Mouse (Mus musculus): ENCODE measurements around the gene Fam110a. TPM values are rescaled to one million over a fixed set of nuclear protein-coding genes. Genes with fewer than 3 reads are reported as not detected.
A peak's percentile ranks its signal among the peaks of the same experiment; 100 is the strongest.

Gene Fam110a
- polyA plus RNA-seq, 1 experiment from 2014 or later = 85.6 TPM

DNA sequence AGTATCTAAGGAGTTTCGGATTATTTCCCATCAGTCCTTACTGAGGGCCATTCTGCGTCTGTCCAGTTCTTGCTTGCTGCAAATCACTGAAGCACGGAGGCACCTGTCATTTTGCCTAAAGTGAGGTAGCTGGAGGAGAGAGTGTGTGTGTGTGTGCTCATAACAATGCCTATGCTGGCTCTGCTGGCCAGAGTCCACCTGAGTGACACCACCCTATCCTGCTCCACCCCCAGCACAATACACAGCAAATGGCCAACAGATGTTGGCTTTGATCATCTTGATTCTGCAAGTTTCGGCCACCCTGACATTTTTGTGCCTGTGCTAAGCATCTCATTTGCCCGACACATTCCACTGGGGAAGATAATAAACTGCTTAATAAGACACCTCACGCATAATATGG, 1.5 kb downstream of the Fam110a start:
- Histone ChIP-seq H3K27me3 (ENCODE audit: control insufficient read depth, insufficient read depth, low read length) (no peaks in the 10 kb centered on the region), H3K27ac (ENCODE audit: low read depth, low read length) (no peak overlapping the region), H3K9me3 (ENCODE audit: control insufficient read depth, low read length) (no peaks in the 10 kb centered on the region), H3K36me3 (ENCODE audit: control insufficient read depth, insufficient read depth, low read length) (no peaks in the 10 kb centered on the region), H3K4me2 (ENCODE audit: low read depth, low read length, severe bottlenecking) (peak overlapping the region; percentile 69), H3K4me1 (replicated peaks; ENCODE audit: control insufficient read depth, insufficient read depth, low read length) (peaks cover 16% of the 10 kb centered on the region; the same call in 1 of the 2 replicates), H3K9ac (ENCODE audit: low read length) (no peak overlapping the region; the same call in 1 of the 2 replicates), H3K4me3 (ENCODE audit: low read depth, low read length) (peak overlapping the region; percentile 81; the same call in 1 of the 2 replicates)
- ATAC-seq (replicated peaks; ENCODE audit: low FRiP score) (no peak), DNase-seq (ENCODE audit: low spot score) (no peak)
- WGBS = 78% methylated on average over 6 of the region's 6 CpGs

DNA sequence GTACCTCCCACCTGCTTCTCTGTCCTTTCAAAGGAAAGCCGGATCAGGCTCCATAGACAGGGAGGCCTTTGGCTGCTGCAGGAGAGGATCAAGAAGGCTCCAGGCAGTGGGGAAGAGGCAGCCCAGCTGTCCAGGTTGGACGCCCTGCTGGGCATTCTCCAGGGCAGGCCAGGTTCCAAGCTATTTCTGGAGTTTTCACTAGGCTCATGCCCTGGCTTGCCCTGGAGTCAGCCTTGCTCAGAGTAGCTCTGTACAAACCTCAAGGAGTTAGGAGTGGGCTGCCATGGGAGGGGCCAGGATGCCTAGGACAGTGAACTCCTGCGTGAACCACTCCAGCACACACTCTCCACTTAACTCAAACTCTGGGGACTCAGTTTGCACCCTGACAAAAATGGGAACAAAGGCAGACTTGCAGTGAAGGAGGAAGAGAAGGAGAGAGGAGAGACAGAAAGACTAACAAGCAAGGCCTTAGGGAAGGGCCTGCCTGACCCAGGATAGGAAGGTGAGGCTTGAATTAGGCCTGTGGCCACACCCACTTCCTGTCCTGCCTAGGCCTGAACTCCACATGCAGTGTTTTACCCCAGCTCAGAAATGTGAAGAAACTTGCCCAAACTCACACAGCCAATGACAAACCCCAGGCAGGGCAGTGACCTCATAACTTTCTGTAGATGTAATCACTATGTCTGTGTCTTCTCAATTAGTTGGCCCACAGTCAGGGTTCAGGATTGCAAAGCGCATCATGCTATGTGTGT, 2.2 kb downstream of the Fam110a start:
- no peak overlapping the region for H3K27ac ChIP-seq (ENCODE audit: low read depth, low read length)
- H3K36me3 ChIP-seq (ENCODE audit: control insufficient read depth, insufficient read depth, low read length) = no peaks in the 10 kb centered on the region
- peaks cover 16% of the 10 kb centered on the region; the same call in 1 of the 2 replicates for H3K4me1 ChIP-seq (replicated peaks; ENCODE audit: control insufficient read depth, insufficient read depth, low read length)
- no peak overlapping the region for H3K9ac ChIP-seq (ENCODE audit: low read length)
- no peak overlapping the region for H3K4me3 ChIP-seq (ENCODE audit: low read depth, low read length)
- no peaks in the 10 kb centered on the region for H3K9me3 ChIP-seq (ENCODE audit: control insufficient read depth, low read length)
- no peak for DNase-seq (ENCODE audit: low spot score)
- no peaks in the 10 kb centered on the region; the same call in 1 of the 2 replicates for H3K27me3 ChIP-seq (ENCODE audit: control insufficient read depth, insufficient read depth, low read length)
- 79% methylated on average over 4 of the region's 4 CpGs for WGBS
- peak overlapping the region; percentile 69; the same call in 1 of the 2 replicates for H3K4me2 ChIP-seq (ENCODE audit: low read depth, low read length, severe bottlenecking)
- no peak for ATAC-seq (replicated peaks; ENCODE audit: low FRiP score)

DNA sequence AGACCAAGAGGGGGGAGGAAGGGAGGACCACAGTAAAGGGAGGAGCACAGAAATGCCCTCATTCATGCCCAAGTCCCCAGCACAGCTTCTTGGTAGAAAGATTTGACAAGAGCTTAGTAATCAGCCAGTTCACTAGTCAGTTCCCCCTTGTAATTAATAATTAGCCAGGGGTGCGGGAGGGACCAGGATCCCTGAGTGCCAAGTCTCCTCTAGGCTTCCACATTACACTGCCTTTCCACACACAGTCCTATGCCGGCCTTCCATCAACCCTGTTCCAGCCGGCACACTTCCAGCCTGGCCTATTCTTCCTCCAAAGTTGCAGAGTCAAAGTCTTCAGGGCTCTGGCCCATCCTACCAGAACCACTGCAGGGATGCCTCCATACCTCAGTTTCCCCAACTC, 4.0 kb downstream of the Fam110a start:
- Histone ChIP-seq H3K4me2 (ENCODE audit: low read depth, low read length, severe bottlenecking) (no peak overlapping the region), H3K9ac (ENCODE audit: low read length) (no peak overlapping the region; the same call in 1 of the 2 replicates), H3K36me3 (ENCODE audit: control insufficient read depth, insufficient read depth, low read length) (no peaks in the 10 kb centered on the region), H3K27ac (ENCODE audit: low read depth, low read length) (no peak overlapping the region), H3K9me3 (ENCODE audit: control insufficient read depth, low read length) (no peaks in the 10 kb centered on the region), H3K27me3 (ENCODE audit: control insufficient read depth, insufficient read depth, low read length) (no peaks in the 10 kb centered on the region; the same call in 1 of the 2 replicates), H3K4me3 (ENCODE audit: low read depth, low read length) (no peak overlapping the region), H3K4me1 (replicated peaks; ENCODE audit: control insufficient read depth, insufficient read depth, low read length) (peaks cover 28% of the 10 kb centered on the region)
- DNase-seq (ENCODE audit: low spot score) (no peak), ATAC-seq (replicated peaks; ENCODE audit: low FRiP score) (no peak)
- WGBS = 95% methylated on average over 3 of the region's 3 CpGs

DNA sequence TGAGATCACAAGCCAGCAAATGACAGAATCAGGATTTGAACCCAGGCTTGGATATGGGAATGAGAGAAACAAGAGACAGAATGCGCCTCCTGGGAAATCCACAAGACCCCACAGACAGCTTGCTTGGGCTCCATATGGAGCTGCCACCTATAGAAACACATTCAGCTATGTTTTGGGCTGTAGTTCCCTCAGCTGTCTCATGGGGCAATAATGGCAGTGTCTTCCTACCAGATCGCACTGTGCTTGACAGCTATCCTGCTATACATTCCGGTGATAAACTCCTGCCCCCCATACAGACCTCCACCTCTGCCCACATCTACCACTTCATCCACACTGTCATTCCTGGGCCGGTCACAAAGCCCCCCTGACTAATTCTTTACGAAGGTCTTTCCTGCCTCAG, 4.7 kb downstream of the Fam110a start:
- DNase-seq (ENCODE audit: low spot score) = no peak
- ATAC-seq (replicated peaks; ENCODE audit: low FRiP score) = no peak
- Histone ChIP-seq H3K27ac (ENCODE audit: low read depth, low read length) (no peak overlapping the region), H3K4me2 (ENCODE audit: low read depth, low read length, severe bottlenecking) (no peak overlapping the region), H3K4me1 (replicated peaks; ENCODE audit: control insufficient read depth, insufficient read depth, low read length) (peaks cover 29% of the 10 kb centered on the region), H3K36me3 (ENCODE audit: control insufficient read depth, insufficient read depth, low read length) (no peaks in the 10 kb centered on the region), H3K4me3 (ENCODE audit: low read depth, low read length) (no peak overlapping the region), H3K27me3 (ENCODE audit: control insufficient read depth, insufficient read depth, low read length) (no peaks in the 10 kb centered on the region; the same call in 1 of the 2 replicates), H3K9ac (ENCODE audit: low read length) (no peak overlapping the region), H3K9me3 (ENCODE audit: control insufficient read depth, low read length) (no peaks in the 10 kb centered on the region)
- WGBS = 91% methylated on average over 5 of the region's 5 CpGs

DNA sequence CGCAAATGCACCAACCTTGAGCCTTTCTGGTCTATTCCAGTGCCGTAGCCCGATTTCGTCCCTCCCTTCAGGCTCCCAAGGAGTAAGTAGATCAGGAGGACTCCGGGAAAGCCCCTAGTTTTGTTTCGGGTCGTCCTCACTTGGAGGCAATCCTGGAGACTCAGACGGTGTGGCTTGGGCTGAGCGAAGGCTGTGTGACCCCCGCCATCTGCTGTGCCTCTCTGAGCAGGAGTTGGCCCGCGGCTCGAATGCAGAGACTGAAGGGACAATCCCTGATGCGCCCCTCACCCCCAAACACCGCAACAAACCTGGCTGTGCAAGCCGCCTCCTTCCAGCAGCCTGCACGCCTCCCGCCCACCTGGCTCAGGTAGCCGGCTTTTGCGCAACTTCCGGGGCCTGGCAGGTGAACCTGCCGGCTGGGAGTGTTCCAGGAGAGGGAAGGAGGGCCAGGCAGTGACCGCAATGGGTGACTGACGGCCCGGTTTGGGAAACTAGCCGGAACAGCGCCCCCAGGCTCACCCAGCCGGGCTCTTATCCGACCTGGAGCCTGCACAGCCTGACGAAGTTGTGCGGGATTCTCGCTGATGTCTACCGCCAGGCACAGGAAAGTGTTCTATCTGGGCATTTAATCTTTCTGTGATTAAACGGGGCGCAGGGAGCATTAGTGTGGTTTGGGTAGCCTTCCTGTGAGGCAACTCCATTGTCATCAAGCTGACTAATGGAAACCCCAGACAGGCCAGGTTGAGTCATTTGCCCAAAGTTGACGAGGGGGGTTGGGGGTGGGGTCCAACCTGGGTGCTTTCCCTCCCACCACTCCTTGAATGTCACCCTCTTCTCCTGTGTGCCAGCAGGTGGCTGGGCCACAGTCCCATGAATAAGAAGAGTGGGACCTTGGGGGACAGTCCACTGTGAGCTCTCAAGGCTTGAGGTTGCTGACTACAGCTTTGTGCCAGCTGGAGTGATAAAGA, 6.1 kb downstream of the Fam110a start:
- peaks cover 30% of the 10 kb centered on the region for H3K4me1 ChIP-seq (replicated peaks; ENCODE audit: control insufficient read depth, insufficient read depth, low read length)
- H3K27ac ChIP-seq (ENCODE audit: low read depth, low read length) = peak overlapping the region; percentile 62
- H3K9ac ChIP-seq (ENCODE audit: low read length) = peak overlapping the region; percentile 38
- peak overlapping the region; percentile 27 for H3K4me3 ChIP-seq (ENCODE audit: low read depth, low read length)
- no peaks in the 10 kb centered on the region; the same call in 1 of the 2 replicates for H3K27me3 ChIP-seq (ENCODE audit: control insufficient read depth, insufficient read depth, low read length)
- no peak for DNase-seq (ENCODE audit: low spot score)
- 0 out of 2 replicates have a peak, but pooled peaks have one; percentile 4 for ATAC-seq (replicated peaks; ENCODE audit: low FRiP score)
- 4% methylated on average over 36 of the region's 36 CpGs for WGBS
- no peaks in the 10 kb centered on the region; the same call in 1 of the 2 replicates for H3K36me3 ChIP-seq (ENCODE audit: control insufficient read depth, insufficient read depth, low read length)
- no peaks in the 10 kb centered on the region for H3K9me3 ChIP-seq (ENCODE audit: control insufficient read depth, low read length)
- H3K4me2 ChIP-seq (ENCODE audit: low read depth, low read length, severe bottlenecking) = peak overlapping the region; percentile 58

DNA sequence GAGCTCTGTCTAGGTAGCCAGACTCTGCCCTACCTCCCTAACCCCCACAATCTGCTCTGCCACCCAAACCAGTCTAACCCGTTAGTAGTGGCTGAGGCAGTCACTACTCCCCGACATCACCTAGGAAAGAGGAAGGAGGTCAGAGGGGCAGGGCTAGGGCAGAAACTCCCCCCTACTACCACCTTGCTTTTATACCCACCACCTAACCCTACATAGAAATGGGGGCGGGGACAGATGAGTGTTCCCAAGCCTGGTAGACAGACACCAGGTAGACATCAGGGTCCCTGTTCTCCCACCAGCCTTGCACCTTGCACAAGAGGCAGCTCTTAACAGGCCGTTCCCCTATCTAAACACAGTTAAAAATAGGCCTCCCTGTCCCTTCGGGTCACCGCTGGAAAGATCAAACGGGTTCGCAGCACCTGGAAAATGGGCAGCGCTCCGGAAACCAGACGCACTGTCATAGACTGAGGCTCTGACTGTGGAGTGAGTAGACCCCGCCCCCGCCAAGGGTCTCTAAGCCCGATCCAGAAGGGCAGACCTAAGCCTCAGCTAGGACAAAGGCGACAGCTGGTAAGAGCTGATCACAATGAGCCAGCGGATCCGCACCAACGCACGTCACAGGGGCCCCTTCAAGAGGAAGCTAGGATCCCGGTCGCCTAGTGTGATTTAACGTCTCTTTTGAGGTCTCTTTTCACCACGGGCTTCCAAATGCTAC, 7.0 kb downstream of the Fam110a start:
- Histone ChIP-seq H3K27me3 (ENCODE audit: control insufficient read depth, insufficient read depth, low read length) (no peaks in the 10 kb centered on the region; the same call in 1 of the 2 replicates), H3K4me2 (ENCODE audit: low read depth, low read length, severe bottlenecking) (peak overlapping the region; percentile 58), H3K4me3 (ENCODE audit: low read depth, low read length) (peak overlapping the region; percentile 27), H3K9me3 (ENCODE audit: control insufficient read depth, low read length) (no peaks in the 10 kb centered on the region), H3K4me1 (replicated peaks; ENCODE audit: control insufficient read depth, insufficient read depth, low read length) (peaks cover 24% of the 10 kb centered on the region), H3K9ac (ENCODE audit: low read length) (peak overlapping the region; percentile 38), H3K36me3 (ENCODE audit: control insufficient read depth, insufficient read depth, low read length) (no peaks in the 10 kb centered on the region; the same call in 1 of the 2 replicates), H3K27ac (ENCODE audit: low read depth, low read length) (peak overlapping the region; percentile 62)
- 12% methylated on average over 23 of the region's 23 CpGs for WGBS
- ATAC-seq (replicated peaks; ENCODE audit: low FRiP score) = peak; percentile 75
- peak; percentile 83 for DNase-seq (ENCODE audit: low spot score)

DNA sequence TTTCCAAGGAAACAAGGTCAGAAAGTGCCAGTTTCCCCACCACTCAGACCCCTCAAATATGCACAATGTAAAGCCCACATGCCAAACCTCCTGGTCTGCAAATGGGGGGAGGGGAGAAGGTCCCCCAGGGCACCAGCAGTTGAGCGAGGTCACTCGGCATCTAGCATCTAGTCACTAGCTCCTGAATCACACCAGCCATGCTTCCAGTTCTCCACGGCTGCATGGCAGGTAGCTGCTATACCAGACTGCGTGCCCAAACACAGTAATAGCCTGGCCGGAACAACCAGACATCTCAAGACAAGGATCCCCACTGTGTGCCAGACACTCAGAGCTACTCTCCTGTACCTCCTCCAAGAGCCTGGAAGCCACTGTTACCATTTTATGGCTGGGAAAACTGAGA, 8.3 kb downstream of the Fam110a start:
- Histone ChIP-seq H3K4me3 (ENCODE audit: low read depth, low read length) (no peak overlapping the region), H3K4me2 (ENCODE audit: low read depth, low read length, severe bottlenecking) (no peak overlapping the region), H3K9me3 (ENCODE audit: control insufficient read depth, low read length) (no peaks in the 10 kb centered on the region), H3K4me1 (replicated peaks; ENCODE audit: control insufficient read depth, insufficient read depth, low read length) (peaks cover 32% of the 10 kb centered on the region), H3K27ac (ENCODE audit: low read depth, low read length) (no peak overlapping the region), H3K27me3 (ENCODE audit: control insufficient read depth, insufficient read depth, low read length) (no peaks in the 10 kb centered on the region; the same call in 1 of the 2 replicates), H3K9ac (ENCODE audit: low read length) (no peak overlapping the region), H3K36me3 (ENCODE audit: control insufficient read depth, insufficient read depth, low read length) (no peaks in the 10 kb centered on the region; the same call in 1 of the 2 replicates)
- no peak for DNase-seq (ENCODE audit: low spot score)
- 85% methylated on average over 5 of the region's 5 CpGs for WGBS
- no peak for ATAC-seq (replicated peaks; ENCODE audit: low FRiP score)
